Mouse (Mus musculus): Measurements from ENCODE around the gene Snrnp25. TPM values are rescaled to one million over a fixed set of nuclear protein-coding genes. Genes with fewer than 3 reads are reported as not detected.
"Not testable (repeated sequence)": the region's sequence is repeated elsewhere in the genome, so short reads cannot be mapped to it uniquely, and the experiment has no call there.

Gene Snrnp25
- polyA plus RNA-seq, 1 experiment from 2014 or later: 83.3 TPM

DNA sequence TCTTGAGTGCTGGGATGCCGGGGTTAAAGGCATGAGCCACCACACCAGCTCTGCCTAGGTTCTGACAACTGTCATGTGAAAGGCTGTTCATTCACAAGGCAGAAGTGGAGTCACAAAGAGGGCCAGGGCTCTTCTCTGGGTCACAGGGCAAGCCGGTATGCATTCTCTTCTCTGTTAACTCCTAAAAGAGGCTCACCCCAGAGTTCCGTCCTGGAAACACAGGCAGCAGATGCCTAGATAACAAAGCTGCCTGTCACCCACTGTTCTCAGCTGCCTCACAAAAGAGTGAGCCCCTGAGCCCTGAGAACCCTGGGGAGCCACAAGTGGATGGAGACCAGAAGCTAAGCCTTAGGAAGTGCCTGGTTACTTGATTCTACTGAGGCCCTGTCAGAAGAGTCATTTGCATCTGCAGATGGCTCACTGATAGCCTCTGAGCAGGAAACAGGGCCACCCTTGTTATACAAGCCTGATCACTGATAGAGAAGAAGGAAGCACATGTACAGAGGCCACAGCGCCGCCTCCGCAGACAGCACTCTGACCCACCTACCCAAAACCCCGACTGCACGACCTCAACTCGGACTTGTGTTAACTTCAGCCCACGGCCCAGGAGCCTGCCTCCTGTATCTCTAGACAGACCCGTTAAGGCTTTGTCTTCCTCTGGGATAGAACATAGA is 9.2 kb upstream of the Snrnp25 start:
- H3K4me1 ChIP-seq (replicated peaks): peaks cover 7% of the 10 kb centered on the region; the same call in 1 of the 2 replicates
- no peak overlapping the region for H3K4me3 ChIP-seq (replicated peaks)
- H3K27me3 ChIP-seq: peaks cover 12% of the 10 kb centered on the region
- H3K9ac ChIP-seq (replicated peaks): no peak overlapping the region
- no peaks in the 10 kb centered on the region for H3K36me3 ChIP-seq
- H3K27ac ChIP-seq: no peak overlapping the region
- no peaks in the 10 kb centered on the region for H3K9me3 ChIP-seq
- ATAC-seq (ENCODE audit: insufficient number of reproducible peaks, insufficient read depth, low FRiP score, low TSS enrichment, low read depth): no peak
- no peak overlapping the region for H3K4me2 ChIP-seq
- WGBS: 41% methylated on average over 11 of the region's 11 CpGs

DNA sequence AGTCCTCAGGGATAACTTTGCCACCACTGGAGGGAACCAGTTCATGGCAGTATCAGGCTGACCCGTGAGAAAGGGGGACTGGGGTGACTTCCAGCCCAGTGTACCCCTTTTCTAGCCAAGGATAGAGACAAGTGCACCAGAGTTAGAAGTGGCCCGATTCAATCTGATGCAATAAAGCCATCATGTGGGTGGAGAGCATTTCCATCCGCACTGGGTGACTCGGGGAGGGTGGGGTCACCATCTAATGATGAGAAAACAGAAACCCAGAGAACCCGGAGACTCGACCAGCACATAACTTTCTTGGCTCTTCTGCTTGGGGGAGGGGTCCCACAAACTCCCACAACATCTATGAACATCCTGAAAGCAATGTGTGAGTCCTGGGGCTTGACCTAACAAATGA is 8.5 kb upstream of the Snrnp25 start:
- H3K9me3 ChIP-seq: no peaks in the 10 kb centered on the region
- H3K4me3 ChIP-seq (replicated peaks): no peak overlapping the region
- H3K4me2 ChIP-seq: no peak overlapping the region
- peaks cover 7% of the 10 kb centered on the region; the same call in 1 of the 2 replicates for H3K4me1 ChIP-seq (replicated peaks)
- no peak overlapping the region for H3K27ac ChIP-seq
- peaks cover 12% of the 10 kb centered on the region for H3K27me3 ChIP-seq
- H3K36me3 ChIP-seq: no peaks in the 10 kb centered on the region
- no peak overlapping the region for H3K9ac ChIP-seq (replicated peaks)
- WGBS: 64% methylated on average over 6 of the region's 6 CpGs
- no peak for ATAC-seq (ENCODE audit: insufficient number of reproducible peaks, insufficient read depth, low FRiP score, low TSS enrichment, low read depth)

DNA sequence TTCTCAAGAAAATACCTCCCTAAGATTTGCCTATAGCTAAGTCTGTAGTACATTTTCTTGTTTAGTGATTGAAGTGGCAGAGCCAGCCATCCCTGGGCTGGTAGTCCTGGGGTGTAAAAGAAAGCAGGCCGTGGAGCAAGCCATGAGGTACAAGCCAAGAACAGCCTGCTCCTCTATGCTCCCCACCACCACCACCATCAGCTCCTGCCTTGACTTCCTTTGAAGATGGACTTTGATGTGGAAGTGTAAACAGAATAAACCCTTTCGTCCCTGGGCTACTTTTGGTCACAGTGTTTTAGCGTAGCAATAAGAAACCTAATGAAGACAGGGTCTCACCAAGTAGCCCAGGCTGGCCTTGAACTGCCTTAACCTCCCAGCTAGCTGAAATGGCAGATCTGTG is 7.4 kb upstream of the Snrnp25 start:
- Histone ChIP-seq H3K9ac (replicated peaks) (no peak overlapping the region), H3K27me3 (peaks cover 12% of the 10 kb centered on the region), H3K4me2 (no peak overlapping the region), H3K4me3 (replicated peaks) (no peak overlapping the region), H3K9me3 (no peaks in the 10 kb centered on the region), H3K36me3 (no peaks in the 10 kb centered on the region), H3K4me1 (replicated peaks) (peaks cover 3% of the 10 kb centered on the region; the same call in 1 of the 2 replicates), H3K27ac (no peak overlapping the region)
- ATAC-seq (ENCODE audit: insufficient number of reproducible peaks, insufficient read depth, low FRiP score, low TSS enrichment, low read depth): no peak
- WGBS: 21% methylated on average over 3 of the region's 3 CpGs

DNA sequence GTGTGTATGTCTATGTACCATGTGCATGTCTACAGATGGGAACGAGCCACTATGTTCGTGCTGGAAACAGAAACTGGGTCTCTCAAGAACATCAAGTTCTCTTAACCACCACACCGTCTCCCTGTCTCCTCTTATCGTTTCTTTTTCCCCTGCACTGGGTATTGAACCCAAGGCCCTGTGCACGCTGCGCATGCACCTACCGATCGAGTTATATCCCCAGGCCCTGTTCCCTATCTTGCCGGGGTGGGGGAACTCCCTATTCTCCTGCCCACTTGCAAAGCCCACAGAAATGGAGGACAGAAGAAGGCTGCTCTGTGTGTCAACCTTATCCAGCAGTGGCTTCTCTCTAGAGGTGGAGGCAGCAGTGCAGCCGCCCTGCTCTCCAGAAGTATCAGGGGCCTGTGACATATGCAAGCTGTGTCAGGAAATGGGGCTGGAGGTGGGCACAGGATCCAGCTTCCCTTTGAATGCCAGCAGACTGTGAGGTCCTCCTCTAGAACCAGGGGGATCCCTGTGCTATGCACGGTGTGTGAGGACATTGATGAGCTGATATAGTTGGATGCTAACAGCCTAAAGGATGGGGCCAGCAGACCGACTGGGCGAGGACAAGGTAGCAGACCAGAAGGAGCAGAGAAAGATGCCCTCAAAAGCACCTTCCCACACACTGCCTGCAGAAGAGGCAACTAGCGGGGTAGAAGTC is 6.8 kb upstream of the Snrnp25 start:
- H3K4me1 ChIP-seq (replicated peaks): 0 out of 2 replicates have a peak, but pooled peaks cover 3% of the 10 kb centered on the region
- no peak overlapping the region for H3K9ac ChIP-seq (replicated peaks)
- WGBS: 67% methylated on average over 14 of the region's 14 CpGs
- H3K9me3 ChIP-seq: no peaks in the 10 kb centered on the region
- H3K36me3 ChIP-seq: no peaks in the 10 kb centered on the region
- peaks cover 12% of the 10 kb centered on the region for H3K27me3 ChIP-seq
- ATAC-seq (ENCODE audit: insufficient number of reproducible peaks, insufficient read depth, low FRiP score, low TSS enrichment, low read depth): no peak
- no peak overlapping the region for H3K27ac ChIP-seq
- H3K4me3 ChIP-seq (replicated peaks): no peak overlapping the region
- no peak overlapping the region for H3K4me2 ChIP-seq

DNA sequence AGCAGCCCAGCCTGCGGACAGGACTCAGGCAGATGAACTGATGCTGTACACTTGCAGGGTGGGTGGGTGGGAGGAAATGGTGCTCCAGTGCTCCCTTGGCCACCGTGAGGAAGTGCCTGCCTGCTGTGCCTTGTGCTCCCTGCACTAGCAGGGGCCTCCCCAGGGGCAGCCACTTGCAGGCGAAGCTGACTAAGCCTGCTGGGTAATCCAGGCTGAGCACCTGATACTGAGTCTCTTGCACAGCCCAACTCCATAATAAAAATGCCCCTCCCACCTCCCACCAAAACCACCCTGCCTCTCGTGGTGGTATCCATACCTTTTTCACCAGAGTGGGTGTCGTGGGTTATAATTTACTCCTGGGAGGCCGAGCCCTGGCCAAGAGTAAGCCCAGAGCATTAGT is 6.0 kb upstream of the Snrnp25 start:
- H3K36me3 ChIP-seq: no peaks in the 10 kb centered on the region
- peaks cover 12% of the 10 kb centered on the region for H3K27me3 ChIP-seq
- H3K27ac ChIP-seq: no peak overlapping the region
- H3K9ac ChIP-seq (replicated peaks): no peak overlapping the region
- H3K4me3 ChIP-seq (replicated peaks): no peak overlapping the region
- H3K9me3 ChIP-seq: no peaks in the 10 kb centered on the region
- H3K4me2 ChIP-seq: no peak overlapping the region
- ATAC-seq (ENCODE audit: insufficient number of reproducible peaks, insufficient read depth, low FRiP score, low TSS enrichment, low read depth): no peak
- 0 out of 2 replicates have a peak, but pooled peaks cover 3% of the 10 kb centered on the region for H3K4me1 ChIP-seq (replicated peaks)
- 51% methylated on average over 6 of the region's 6 CpGs for WGBS

DNA sequence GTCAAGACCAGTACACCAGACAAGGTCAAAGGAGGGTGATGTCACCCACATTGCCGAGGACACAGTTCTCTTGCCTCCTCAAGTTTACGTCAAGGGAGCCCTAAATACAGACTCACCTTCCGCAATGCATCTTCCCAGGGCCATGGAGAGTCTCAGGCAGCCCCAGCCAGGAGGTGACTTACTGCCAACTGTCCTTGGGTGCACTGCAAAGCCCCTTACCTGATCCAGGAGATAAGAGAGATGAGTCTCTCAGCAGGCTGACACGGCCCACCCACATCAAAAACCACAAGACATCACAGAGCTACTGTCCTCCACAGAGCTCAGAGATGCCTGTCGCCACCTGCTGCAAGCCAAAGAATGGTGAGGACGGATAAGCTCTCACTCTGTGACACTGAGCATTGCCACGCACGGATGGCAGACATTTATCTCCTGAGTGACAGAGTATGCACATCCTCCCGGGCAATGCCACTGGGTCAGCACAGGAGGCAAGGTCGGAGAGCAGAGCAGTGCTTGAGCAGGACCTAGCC is 5.1 kb upstream of the Snrnp25 start, which contains the start of gene Il9r:
Gene Il9r, minus strand, starts transcription at position 205 of the 527 bp plus-strand sequence.
- peaks cover 8% of the 10 kb centered on the region for H3K27me3 ChIP-seq
- WGBS: 73% methylated on average over 10 of the region's 10 CpGs
- ATAC-seq (ENCODE audit: insufficient number of reproducible peaks, insufficient read depth, low FRiP score, low TSS enrichment, low read depth): no peak

DNA sequence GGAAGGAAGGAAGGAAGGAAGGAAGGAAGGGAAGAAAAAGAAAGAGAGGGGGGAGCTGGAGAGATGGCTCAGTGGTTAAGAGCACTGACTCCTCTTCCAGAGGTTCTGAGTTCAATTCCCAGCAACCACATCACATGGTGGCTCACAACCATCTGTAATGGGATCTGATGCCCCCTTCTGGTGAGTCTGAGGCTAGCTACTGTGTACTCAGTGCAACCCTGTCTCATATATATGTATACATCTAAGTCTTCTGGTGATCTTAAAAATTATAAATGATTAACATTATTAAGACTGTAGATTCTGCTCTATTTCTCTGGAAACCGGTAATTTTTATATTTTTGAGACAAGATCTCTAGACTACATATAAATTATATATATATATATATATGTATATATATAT is 4.2 kb upstream of the Snrnp25 start:
- not testable (repeated sequence) for H3K9ac ChIP-seq (replicated peaks); H3K4me2 ChIP-seq; H3K9me3 ChIP-seq; H3K27ac ChIP-seq; ATAC-seq (ENCODE audit: insufficient number of reproducible peaks, insufficient read depth, low FRiP score, low TSS enrichment, low read depth); H3K27me3 ChIP-seq; H3K36me3 ChIP-seq; H3K4me3 ChIP-seq (replicated peaks)
- H3K4me1 ChIP-seq (replicated peaks): peaks cover 11% of the 10 kb centered on the region
- 76% methylated on average over 1 of the region's 1 CpGs for WGBS

More for the DNA sequence above, 5.1 kb upstream of the Snrnp25 start, which contains the start of gene Il9r:
- no peak within 1 kb of the TSS for H3K9ac ChIP-seq (replicated peaks)
- no peak within 1 kb of the TSS for H3K4me2 ChIP-seq
- H3K4me3 ChIP-seq (replicated peaks): no peak within 1 kb of the TSS
- H3K36me3 ChIP-seq: no peaks in the 10 kb centered on the region
- H3K4me1 ChIP-seq (replicated peaks): peaks cover 9% of the 10 kb centered on the region
- no peak within 1 kb of the TSS for H3K27ac ChIP-seq
- H3K9me3 ChIP-seq: no peaks in the 10 kb centered on the region

DNA sequence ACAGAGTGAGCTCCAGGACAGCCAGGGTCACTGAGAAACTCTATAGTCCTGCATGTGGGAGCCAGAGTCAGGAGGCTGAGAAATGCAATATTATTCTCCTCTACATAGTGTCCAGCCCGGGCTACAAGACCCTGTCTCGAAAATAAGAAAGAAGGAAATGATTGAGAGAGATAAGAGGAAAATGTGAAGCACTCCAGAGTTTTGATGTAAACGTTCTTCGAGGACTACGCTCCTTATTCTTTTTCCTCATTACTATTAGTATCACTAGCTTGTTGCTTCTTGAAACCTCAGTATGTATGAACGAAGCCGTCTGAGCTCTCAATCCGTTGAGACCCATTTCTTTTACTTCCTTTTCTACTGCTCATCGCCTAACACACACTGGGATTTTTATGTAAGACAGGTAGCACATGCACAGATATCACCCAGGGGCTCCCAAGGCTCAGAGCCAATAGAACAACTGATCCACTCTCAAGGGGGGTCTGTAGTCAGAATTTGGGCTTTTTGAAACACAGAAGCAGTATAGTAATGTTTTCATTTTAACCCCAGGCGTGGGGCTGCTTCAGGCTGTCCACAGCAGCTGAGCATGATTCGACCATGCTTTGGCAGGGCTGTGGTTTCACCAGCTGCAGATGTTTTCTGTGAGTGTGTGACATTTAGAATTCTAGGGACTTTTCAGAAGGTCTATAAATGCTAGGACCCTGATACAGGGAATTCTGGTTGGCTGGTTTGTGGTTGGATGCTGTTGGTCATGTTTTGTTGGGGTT is 3.1 kb upstream of the Snrnp25 start:
- 74% methylated on average over 11 of the region's 11 CpGs for WGBS

DNA sequence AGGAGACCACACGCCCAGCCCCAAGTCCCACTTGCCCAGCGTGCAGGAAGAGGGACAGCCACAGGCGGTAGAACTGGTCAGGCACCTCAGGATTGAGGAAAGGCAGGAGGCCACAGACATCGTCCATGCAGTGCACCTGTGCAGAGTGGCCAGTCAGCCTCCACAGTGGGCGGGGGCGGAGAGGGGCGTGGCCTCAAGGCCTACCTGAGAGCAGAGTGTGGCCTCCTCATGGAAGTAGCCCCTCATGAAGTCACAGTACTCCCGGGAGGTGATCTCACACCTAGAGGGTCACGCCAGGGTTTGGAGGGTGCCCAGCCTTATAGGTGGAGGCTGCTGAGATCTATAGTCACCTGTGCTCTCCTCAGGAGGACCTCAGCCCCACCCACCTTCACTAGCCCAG is 5.4 kb downstream of the Snrnp25 start:
- Histone ChIP-seq H3K4me1 (replicated peaks) (peaks cover 8% of the 10 kb centered on the region), H3K36me3 (peaks cover 89% of the 10 kb centered on the region), H3K4me2 (no peak overlapping the region), H3K27me3 (no peaks in the 10 kb centered on the region), H3K9me3 (no peaks in the 10 kb centered on the region), H3K4me3 (replicated peaks) (no peak overlapping the region), H3K9ac (replicated peaks) (no peak overlapping the region), H3K27ac (no peak overlapping the region)
- 87% methylated on average over 9 of the region's 9 CpGs for WGBS
- ATAC-seq (ENCODE audit: insufficient number of reproducible peaks, insufficient read depth, low FRiP score, low TSS enrichment, low read depth): no peak

More for the DNA sequence above, 3.1 kb upstream of the Snrnp25 start:
- no peak overlapping the region for H3K4me2 ChIP-seq
- no peak overlapping the region for H3K27ac ChIP-seq
- no peaks in the 10 kb centered on the region; the same call in 1 of the 2 replicates for H3K27me3 ChIP-seq
- no peak overlapping the region for H3K4me3 ChIP-seq (replicated peaks)
- no peak for ATAC-seq (ENCODE audit: insufficient number of reproducible peaks, insufficient read depth, low FRiP score, low TSS enrichment, low read depth)
- no peaks in the 10 kb centered on the region for H3K9me3 ChIP-seq
- no peak overlapping the region for H3K9ac ChIP-seq (replicated peaks)
- H3K4me1 ChIP-seq (replicated peaks): peaks cover 17% of the 10 kb centered on the region
- H3K36me3 ChIP-seq: peaks cover 4% of the 10 kb centered on the region; the same call in 1 of the 2 replicates

DNA sequence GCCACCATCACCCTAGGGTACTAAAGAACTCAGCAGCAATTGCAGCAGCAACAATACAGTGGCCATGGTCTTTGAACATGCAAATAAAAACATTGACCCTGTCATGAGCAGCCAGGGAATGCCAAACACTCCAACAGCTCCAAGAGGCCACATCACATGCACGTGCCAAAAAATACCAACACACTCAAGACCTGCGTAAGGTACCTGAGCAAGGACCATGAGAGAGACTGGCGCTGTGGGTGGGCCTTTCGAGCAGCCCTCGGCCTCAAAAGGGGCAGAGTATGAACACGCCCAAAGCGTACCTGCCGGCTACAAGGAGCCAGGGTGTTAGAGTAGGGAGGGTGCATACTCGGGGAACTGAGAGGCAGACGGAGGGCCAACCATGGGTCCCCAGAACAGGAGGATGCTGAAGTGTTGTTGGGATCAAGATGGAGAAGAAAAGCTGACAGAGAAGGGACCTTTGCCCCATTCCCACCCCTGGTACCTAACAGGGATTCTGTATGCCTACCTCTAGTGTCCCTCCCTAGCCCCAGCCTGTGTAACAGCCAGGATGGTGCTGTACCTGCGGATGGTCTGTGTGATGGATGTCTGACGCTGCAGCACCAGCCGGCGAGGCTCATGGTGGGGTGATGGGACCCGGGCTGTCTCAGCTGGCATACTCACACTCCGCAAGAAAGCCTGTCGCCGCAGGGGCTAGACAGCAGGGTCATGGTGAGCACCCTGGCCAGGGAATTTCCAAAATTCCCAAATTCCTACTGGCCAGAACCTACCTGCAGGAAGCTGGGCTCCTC is 10.4 kb downstream of the Snrnp25 start:
- Histone ChIP-seq H3K4me3 (replicated peaks) (no peak overlapping the region), H3K9me3 (no peaks in the 10 kb centered on the region), H3K27me3 (no peaks in the 10 kb centered on the region), H3K27ac (no peak overlapping the region), H3K9ac (replicated peaks) (0 out of 2 replicates have a peak overlapping the region, but pooled peaks have one; percentile 18), H3K36me3 (peaks cover 63% of the 10 kb centered on the region), H3K4me2 (no peak overlapping the region), H3K4me1 (replicated peaks) (peaks cover 23% of the 10 kb centered on the region)
- ATAC-seq (ENCODE audit: insufficient number of reproducible peaks, insufficient read depth, low FRiP score, low TSS enrichment, low read depth): no peak
- WGBS: 93% methylated on average over 18 of the region's 18 CpGs

Data from limb, embryonic 12.5 days (tissue).